Mouse (Mus musculus) erythroblast, embryonic 14.5 days (primary cell): Measurements from ENCODE around the gene Macrod2.

Source experiments
- GATA1 ChIP-seq: IDR thresholded peaks from 2 replicates; pipeline ENCODE4 v1.6.1; 2012; ENCODE audit warnings: low read length, inconsistent platforms, mixed read lengths
- TAL1 ChIP-seq: IDR thresholded peaks from 3 replicates; pipeline ENCODE4 v1.6.1; 2012; ENCODE audit warnings: low read length, inconsistent platforms, mixed read lengths

GRCm38 (mm10) chr2:140662673-140663072 is 267.6 kb downstream of the Macrod2 start:
- TF ChIP-seq GATA1 (no peak), TAL1 (no peak)
